Mouse (Mus musculus): ENCODE data around the gene Thap11.
A peak's percentile ranks its signal among the peaks of the same experiment; 100 is the strongest.

Gene Thap11

DNA sequence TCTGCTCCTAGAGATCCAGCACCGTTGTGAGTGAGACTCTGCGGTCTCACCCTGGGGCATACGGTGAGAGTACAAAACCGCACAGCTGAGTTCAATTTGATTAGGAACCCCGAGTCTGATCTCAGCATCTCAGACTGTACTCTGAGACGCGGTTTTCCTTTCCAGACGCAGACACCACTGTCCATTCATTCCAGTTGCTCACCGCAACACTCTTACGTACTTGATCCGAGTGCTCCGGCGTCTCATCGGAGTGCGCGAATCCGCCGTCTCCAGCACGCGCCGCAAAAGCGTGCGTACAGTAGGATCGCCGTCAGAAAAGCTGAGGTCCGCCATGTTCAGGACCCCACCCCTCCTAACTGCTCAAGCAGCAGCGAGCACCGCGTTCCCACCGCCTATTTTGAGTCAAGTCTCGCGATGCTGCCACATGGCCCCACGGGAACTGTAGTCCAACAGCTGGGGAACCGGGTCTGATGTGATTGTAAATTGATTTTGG, 3.2 kb upstream of the Thap11 start:
- peak; percentile 95 for DNase-seq (ENCODE audit: low read depth, low spot score)

DNA sequence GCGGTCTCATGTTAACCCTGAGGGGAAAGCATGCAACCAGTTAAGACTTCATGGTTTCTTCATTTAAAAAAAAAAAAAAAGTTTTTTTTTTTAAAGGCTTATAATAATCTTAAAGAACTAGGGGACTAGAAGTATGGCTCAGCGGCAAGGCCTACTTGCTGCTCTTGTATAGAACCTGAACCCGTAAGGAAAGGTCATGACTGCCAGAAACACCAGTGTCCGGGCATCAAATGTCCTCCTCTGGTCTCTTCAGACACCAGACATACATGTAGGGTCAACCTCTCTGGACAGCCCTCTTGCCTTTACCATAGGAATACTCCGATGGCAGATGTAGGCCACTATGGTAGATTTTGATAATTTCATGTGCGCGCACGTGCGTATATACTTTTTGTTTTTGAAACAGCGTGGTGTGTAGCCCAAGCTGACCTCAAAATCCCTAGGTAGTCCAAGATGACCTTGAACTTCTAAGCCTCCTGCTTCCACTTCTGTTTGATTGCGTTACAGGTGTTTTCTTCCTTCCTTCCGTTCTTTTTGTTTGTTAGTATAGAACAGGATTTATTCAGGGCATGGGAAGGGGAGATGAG, 2.7 kb upstream of the Thap11 start:
- DNase-seq (ENCODE audit: low read depth, low spot score): no peak

DNA sequence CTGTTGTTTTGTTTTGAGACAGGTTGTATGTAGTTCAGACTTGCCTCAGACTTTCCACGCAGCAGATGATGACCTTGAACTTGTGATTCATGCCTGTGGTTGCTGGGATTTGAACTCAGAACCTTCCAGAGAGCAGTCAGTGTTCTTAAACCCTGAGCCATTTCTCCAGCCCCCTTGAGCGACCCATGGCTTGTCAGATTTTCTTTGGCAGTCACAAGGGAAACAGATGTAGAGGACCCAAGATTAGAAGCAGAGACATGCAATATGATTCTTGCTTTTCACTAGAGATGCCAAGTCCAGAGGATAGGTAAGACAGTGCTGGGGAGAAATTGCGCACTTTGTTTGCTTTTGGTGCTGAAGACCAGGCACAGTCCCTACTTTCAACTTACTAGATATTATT, 1.8 kb upstream of the Thap11 start, which contains the start of gene Cenpt:
Gene Cenpt, minus strand, starts transcription at position 101 of the 400 bp plus-strand sequence.
- no peak for DNase-seq (ENCODE audit: low read depth, low spot score)

DNA sequence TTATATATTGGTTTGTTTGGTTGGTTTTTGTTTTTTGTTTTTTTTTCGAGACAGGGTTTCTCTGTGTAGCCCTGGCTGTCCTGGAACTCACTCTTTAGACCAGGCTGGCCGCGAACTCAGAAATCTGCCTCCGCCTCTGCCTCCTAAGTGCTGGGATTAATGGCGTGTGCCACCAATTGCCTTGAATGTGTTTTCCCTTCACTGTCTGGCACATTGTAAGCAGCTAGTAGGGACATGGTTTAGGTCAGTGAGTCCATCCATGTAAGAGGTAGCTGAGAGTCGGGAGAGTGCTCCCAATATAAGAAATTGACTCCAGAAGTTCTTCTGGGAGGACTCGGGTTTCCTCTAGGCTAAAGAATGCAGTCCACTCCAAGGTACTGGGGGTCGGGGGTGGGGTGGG, 629 bp upstream of the Thap11 start:
- peak; percentile 12 for DNase-seq (ENCODE audit: low read depth, low spot score)

DNA sequence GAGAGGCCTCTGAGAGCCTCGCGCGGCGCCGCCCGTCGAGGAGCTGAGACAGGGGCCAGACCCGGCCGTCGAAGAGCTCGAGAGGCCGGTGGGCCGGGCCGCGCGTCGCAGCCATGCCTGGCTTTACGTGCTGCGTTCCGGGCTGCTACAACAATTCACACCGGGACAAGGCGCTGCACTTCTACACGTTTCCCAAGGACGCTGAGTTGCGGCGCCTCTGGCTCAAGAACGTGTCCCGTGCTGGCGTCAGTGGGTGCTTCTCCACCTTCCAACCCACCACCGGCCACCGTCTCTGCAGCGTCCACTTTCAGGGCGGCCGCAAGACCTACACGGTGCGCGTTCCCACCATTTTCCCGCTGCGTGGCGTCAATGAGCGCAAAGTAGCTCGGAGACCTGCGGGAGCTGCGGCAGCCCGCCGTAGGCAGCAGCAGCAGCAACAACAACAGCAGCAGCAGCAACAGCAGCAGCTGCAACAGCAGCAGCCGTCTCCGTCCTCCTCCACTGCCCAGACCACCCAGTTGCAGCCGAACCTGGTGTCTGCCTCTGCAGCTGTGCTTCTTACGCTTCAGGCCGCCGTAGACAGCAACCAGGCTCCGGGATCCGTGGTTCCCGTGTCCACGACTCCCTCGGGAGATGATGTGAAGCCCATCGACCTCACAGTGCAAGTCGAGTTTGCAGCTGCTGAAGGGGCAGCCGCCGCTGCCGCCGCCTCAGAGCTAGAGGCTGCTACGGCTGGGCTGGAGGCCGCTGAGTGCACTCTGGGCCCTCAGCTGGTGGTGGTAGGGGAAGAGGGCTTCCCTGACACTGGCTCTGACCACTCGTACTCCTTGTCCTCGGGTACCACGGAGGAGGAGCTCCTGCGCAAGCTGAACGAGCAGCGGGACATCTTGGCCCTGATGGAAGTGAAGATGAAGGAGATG, 576 bp downstream of the Thap11 start:
- DNase-seq (ENCODE audit: low read depth, low spot score): peak; percentile 76

DNA sequence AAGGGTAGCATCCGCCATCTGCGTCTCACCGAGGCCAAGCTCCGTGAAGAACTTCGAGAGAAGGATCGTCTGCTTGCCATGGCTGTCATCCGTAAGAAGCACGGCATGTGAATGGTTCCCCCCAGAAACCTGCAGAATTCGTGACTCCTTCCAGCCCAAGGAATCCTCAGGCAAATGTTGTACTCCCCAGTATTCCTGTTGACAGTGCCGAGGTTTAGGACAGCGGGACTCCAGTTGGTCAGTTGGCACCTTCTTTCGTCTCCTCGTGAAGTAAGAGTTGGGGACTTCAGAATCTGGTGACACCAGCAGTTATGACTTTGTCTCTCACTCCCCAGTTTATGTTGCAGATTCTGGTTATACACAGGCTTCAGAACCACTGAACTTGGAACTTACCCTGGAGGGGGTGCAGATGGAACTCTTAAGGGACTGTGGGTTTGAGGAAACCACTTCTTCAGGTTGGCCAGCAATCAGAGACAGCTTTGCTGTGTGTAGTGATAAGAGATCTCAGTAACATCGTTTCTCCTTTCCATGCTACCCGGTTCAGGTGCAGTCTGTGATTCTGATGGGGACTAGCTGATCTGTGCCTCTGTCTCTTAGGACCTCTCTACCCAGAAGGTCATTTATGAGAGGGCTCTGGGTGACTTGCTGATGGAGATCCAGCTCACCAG, 1.4 kb downstream of the Thap11 start:
- DNase-seq (ENCODE audit: low read depth, low spot score): no peak

DNA sequence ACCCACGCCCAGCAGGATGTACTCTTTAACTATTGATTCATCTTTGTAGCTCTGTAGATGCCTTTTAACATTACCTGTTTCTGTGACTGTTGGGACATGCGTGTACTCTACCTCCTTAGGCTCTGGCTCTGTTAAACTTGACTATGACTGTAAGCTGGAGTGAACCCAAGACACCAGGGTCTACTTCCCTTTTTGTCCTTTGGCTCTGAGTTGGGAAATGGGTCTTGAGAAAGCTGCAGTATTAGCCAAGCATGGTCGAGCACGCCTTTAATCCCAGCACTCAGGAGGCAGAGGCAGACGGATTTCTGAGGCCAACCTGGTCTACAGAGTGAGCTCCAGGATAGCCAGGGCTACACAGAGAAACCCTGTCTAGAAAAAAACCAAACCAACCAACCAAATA, 3.6 kb downstream of the Thap11 start:
- DNase-seq (ENCODE audit: low read depth, low spot score): no peak

DNA sequence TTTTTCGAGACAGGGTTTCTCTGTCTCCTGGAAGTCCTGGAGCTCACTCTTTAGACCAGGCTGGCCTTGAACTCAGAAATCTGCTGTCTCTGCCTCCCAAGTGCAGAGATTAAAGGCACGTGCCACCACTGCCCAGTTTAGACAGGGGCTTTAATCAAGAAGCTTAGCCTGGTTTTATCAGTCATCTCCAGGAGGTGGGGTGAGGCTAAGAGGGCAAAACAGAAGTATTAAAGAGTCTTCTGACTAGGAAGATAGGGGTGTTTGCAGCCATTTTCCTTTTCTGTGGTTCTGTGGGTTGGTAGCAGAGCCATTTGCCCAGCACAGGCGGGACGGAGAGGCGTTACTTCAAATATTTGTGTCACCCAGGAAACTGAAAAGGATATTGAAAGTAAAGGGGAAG, 4.4 kb downstream of the Thap11 start:
- no peak for DNase-seq (ENCODE audit: low read depth, low spot score)

DNA sequence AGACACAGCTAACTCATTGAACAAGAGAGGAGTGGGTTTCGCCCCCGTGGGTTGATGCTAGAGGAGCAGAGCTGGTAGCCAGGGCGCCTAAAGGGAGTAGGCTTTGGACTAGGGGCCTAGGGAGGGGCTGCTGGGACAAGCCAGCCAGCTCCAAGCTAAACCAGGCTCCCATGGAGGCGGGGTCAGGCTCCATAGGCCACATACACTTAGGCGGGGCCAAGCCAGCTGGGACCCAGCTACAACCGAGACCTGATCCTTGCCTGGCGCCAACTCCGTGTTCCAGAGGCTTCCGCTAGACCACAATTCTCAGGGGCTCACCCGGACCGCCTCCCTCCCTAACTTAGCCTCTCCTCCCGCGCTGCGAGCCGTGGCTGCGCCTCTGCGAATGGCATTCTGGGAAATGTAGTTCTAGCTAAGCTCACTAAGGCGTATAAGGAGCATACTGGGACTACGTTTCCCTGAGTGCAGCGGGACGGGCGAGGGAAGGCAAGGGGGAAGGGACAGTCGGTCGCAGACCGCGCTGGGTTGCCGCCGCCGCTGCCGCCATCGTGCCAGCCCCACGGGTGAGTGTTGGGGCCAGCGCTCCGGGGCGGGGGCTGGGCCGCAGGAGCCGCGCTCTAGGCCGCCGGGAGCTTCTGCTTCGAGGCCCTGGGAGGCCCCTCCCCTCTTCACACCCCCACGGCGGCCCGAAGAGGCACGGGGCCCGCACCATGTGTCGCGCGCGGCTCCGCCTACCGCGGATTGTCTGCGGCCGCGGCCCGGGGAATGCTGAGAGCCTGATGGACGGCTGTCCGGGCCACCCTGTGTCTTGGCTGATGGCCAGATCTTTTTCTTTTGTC, 5.4 kb downstream of the Thap11 start, which contains the start of gene Nutf2:
Gene Nutf2, plus strand, starts transcription at position 438 of the 839 bp plus-strand sequence.
- peak; percentile 99 for DNase-seq (ENCODE audit: low read depth, low spot score)

DNA sequence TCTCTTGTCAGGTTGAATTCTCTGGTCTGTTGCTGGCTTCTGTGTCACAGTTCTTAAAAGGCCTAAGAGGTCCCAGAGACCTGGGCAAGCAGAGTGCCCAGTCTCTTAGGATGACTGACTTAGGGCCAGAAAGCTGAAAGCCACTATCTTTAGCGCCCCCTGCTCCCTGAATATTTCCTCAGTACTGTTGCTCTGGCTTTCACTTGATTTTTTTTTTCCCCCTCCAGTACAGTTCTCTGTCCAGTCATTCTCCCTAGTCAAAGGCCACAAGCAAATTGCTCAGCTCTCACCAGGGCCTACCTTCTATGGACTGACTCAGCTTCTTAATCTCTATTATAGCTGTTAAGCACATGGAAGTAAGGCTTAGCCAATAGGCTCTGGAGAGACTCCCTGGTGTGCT, 7.0 kb downstream of the Thap11 start:
- peak; percentile 39 for DNase-seq (ENCODE audit: low read depth, low spot score)

DNA sequence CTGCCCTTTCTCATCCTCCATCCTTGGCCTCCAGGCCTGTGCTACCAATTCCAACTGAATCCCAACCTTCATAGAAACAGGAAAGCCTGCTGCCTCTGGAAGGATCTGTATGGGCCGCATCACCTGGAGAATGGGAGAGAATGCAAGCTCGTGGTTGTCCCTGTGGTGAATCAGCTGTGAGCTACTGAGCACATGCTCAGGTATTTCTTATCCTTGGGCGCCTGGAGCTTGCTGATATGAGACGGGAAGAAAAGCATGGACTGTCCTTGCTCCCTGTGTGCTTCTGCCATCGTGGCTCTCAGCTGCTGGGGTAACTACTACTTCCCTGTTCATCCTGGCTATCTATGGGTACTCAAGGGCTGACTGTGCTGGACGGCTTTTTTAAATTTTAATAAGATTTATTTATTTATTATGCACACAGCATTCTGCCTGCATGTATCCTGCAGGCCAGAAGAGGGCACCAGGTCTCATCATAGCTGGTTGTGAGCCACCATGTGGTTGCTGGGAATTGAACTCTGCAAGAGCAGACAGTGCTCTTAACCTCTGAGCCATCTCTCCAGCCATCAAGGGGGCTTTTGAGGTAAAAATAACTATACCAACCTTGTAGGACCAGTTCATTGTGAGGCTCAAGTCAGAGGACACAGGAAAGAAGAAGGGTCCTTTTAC, 11.6 kb downstream of the Thap11 start:
- DNase-seq (ENCODE audit: low read depth, low spot score): no peak

DNA sequence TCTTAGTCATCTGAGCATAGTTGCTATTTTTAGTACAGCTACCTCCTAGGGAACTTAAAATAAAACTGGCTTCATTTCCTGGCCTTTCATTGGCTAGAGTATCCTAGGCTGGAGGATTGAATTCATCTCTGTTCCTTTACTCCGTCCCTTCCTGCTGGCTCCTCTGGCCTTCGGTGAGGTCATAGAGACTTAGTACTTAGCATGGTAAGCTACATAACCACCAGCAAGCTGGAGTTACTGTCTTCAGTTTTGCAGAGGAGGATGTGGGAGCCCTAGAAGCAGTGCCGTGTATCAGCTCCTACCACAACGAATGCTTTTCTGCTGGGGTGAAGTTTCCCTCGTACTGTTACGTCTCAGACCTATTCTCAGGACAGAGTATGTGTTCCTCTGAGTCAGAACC, 19.4 kb downstream of the Thap11 start:
- peak; percentile 92 for DNase-seq (ENCODE audit: low read depth, low spot score)

DNA sequence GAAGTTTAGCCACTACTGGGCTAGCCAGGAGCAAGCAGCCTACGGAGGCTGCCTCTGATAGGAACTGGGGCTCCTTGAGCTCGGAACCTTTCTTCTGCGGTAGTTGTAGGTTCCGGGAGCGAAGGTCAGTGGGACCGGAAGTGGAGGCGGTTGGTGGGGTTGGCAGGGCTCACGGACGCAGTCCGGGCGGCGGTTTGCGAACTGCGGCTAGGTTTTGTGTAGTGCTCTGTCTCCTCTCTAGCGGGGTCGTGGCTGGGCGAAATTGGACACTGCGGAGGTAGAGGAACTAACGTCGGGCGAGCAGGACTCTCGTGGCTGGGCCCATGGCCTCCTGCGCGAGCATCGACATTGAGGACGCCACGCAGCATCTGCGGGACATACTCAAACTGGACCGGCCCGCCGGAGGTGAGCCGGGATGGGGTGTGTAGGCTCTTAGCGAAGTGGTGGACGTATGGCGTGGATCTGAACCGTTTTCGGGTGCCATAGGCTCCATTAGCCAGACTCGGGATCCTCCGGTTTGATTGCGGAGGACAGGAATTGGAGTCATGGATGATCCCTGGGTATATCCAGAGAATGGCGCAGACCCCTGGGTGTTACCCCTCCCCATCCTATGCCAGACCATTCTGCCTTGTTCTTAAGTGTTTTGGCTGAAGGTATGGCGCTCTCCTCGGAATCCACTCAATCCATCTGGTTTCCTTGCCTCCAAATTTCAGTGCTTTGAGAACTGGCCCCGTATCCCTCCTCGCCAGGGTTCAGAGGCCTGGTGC, 26.0 kb downstream of the Thap11 start, which contains the start of gene Edc4:
Gene Edc4, plus strand, starts transcription at position 128 of the 767 bp plus-strand sequence.
- peak; percentile 91 for DNase-seq (ENCODE audit: low read depth, low spot score)

DNA sequence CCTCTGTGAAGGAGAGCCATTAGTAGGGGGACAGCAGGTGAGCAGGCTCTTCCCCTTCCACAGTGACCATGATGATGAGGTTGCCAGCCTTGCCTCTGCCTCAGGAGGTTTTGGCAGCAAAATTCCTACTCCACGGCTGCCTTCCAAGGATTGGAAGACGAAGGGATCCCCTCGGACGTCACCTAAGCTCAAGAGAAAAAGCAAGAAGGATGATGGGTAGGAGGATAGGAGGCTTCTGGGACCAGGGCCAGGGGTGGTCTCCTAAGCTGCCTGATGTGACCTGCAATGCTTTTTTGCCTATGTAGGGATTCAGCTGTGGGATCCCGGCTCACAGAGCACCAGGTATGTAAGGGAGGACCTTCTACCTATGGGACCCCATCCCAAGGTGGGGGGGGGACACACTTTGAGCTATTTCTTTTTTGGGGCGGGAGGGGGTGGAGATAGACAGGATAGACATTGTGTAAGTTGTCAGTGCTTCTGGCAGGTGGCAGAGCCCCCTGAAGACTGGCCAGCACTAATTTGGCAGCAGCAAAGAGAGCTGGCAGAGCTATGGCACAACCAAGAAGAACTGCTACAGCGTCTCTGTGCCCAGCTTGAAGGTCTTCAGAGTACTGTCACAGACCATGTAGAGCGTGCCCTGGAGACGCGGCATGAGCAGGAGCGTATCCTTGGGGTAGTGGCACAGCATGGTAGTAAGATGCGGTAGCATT, 35.0 kb downstream of the Thap11 start:
- no peak for DNase-seq (ENCODE audit: low read depth, low spot score)

DNA sequence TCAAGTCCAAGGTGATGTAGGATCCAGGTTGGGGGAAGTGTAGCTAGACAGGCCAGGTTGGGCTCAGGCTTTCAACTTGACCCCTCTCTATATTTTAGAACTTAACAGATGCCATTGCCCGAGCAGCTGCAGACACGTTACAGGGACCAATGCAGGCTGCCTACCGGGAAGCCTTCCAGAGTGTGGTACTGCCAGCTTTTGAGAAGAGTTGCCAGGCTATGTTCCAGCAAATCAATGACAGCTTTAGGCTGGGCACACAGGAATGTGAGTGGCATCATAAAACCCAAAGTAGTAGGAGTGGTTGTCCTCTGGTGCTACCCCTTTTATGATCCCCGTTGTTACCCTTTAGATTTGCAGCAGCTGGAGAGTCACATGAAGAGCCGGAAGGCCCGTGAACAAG, 35.9 kb downstream of the Thap11 start:
- DNase-seq (ENCODE audit: low read depth, low spot score): peak; percentile 79

DNA sequence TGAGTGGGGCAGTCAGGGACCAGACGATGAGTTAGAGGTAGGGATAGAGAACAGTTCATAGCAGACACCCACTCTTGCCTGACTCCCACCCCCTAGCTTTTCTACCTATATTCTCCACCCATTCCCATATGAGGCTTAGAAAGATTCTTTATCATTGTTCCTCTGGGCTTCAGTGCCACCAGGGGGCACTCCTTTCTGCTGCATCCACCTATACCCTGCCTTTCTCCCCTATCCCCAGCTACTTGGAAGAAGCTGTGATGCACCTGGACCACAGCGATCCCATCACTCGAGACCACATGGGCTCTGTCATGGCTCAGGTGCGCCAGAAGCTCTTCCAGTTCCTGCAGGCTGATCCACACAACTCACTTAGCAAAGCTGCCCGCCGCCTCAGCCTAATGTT, 37.5 kb downstream of the Thap11 start:
- DNase-seq (ENCODE audit: low read depth, low spot score): peak; percentile 63

DNA sequence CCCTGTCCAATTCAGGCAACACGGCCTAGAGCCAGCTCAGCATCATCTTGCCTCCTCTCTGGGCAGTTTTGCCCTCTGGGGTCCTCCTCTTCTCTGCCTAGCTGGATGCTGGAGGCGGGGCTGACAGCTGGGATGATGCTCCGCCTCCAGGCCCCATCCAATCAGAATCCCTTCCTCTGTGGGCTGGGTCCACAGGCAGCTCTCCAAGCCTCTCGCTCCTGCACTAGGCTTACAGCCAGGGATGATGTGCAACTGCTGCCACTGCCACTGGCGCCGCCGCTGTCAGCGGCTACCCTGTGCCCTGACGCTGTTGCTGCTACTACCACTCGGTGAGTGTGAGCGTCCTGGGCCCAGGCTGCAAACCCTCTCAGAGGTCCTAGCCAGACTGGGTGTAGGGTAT, 38.4 kb downstream of the Thap11 start, which contains the start of gene Nrn1l:
Gene Nrn1l, plus strand, starts transcription at position 229 of the 400 bp plus-strand sequence.
- peak; percentile 93 for DNase-seq (ENCODE audit: low read depth, low spot score)

DNA sequence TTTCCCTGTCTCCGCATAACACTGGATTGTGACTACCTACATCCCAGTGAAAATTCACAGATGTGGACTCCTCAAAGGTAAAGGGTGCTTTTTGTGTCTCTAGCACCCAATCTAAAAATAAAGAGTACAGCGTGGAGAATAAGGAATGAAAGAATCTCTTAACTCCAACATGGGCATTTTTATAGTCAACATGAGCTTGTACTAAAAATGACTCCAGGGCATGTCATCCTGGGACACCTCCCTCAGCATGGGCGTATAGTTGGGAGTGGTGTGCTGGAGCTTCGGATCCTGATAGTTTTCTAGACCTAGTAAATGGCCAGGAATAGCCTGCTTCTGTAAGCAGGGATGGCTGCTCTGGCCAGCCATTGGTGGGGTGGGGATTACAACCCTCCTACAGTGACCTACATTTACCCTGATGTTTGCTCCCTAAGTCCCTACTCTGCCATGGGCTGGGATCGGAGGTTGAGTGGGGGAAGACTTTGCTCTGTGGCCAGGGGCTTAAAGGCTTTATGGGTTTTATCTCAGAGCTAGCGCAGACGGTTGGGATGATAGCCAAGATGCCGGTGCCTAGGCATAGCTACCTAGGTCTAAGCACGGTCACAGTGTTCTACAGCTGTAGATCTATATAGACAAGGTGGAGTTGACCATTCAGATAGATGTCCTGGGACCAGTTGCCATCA, 43.0 kb downstream of the Thap11 start:
- DNase-seq (ENCODE audit: low read depth, low spot score): peak; percentile 56

Measured in brain, adult 2 months (tissue).